Mouse (Mus musculus) neural tube, embryonic 10.5 days (tissue): Measurements from ENCODE around the gene Rpp25.

Source experiments
- DNase-seq: peaks from one replicate; pipeline ENCODE4 v3.0.0-alpha.2; 2017; ENCODE audit warnings: low spot score; ENCODE audit errors: extremely low spot score

Rpp25 gene

GRCm38 (mm10) chr9:57503622-57504380 lies at the start of gene Rpp25:
Gene Rpp25 (plus strand): TSS chr9:57504026.
- DNase-seq: peak; percentile 68

GRCm38 (mm10) chr9:57459707-57460106 lies 44.1 kb upstream of the Rpp25 start:
- DNase-seq: no peak

- no peak for DNase-seq
Observed at GRCm38 (mm10) chr9:57462866-57463265, 41.0 kb upstream of the Rpp25 start.

- DNase-seq: no peak
Observed at GRCm38 (mm10) chr9:57466101-57466500, 37.7 kb upstream of the Rpp25 start.

GRCm38 (mm10) chr9:57467271-57467771 lies 36.5 kb upstream of the Rpp25 start:
- no peak for DNase-seq

- peak; percentile 92 for DNase-seq
Observed at GRCm38 (mm10) chr9:57467896-57468549, 35.8 kb upstream of the Rpp25 start, which contains the start of gene Scamp5. Gene Scamp5 (minus strand): TSS chr9:57468060.

GRCm38 (mm10) chr9:57468914-57469313 lies 34.9 kb upstream of the Rpp25 start:
- DNase-seq: no peak

- peak; percentile 76 for DNase-seq
Observed at GRCm38 (mm10) chr9:57485774-57486173, 18.1 kb upstream of the Rpp25 start.

- DNase-seq: no peak
Observed at GRCm38 (mm10) chr9:57487807-57488206, 16.0 kb upstream of the Rpp25 start.

- no peak for DNase-seq
Observed at GRCm38 (mm10) chr9:57493532-57493931, 10.3 kb upstream of the Rpp25 start.

- no peak for DNase-seq
Observed at GRCm38 (mm10) chr9:57494970-57495369, 8.9 kb upstream of the Rpp25 start.

GRCm38 (mm10) chr9:57497236-57497635 lies 6.6 kb upstream of the Rpp25 start:
- DNase-seq: no peak

GRCm38 (mm10) chr9:57498536-57498935 lies 5.3 kb upstream of the Rpp25 start:
- no peak for DNase-seq

GRCm38 (mm10) chr9:57501452-57501851 lies 2.4 kb upstream of the Rpp25 start:
- no peak for DNase-seq

- peak; percentile 53 for DNase-seq
Observed at GRCm38 (mm10) chr9:57501861-57502260, 2.0 kb upstream of the Rpp25 start.

GRCm38 (mm10) chr9:57502911-57503621 lies 760 bp upstream of the Rpp25 start:
- DNase-seq: peak; percentile 49

- peak; percentile 58 for DNase-seq
Observed at GRCm38 (mm10) chr9:57504381-57504700, 515 bp downstream of the Rpp25 start.

GRCm38 (mm10) chr9:57504891-57505290 lies 1.1 kb downstream of the Rpp25 start:
- DNase-seq: peak; percentile 22

- peak; percentile 52 for DNase-seq
Observed at GRCm38 (mm10) chr9:57505700-57506099, 1.9 kb downstream of the Rpp25 start.

- no peak for DNase-seq
Observed at GRCm38 (mm10) chr9:57510577-57510976, 6.8 kb downstream of the Rpp25 start.

GRCm38 (mm10) chr9:57517113-57517512 lies 13.3 kb downstream of the Rpp25 start:
- DNase-seq: peak; percentile 66
